Mouse (Mus musculus) midbrain, embryonic 11.5 days (tissue): ENCODE data around the gene Poln. TPM values are rescaled to one million over a fixed set of nuclear protein-coding genes. Genes with fewer than 3 reads are reported as not detected.

Experiments
- ATAC-seq: fragments of 200-750 bp; cut with Nextera tagmentation; 2 replicates; pipeline ENCODE4 v1.8.0; 2017; ENCODE audit warnings: moderate TSS enrichment, moderate library complexity; ENCODE audit not compliant: low FRiP score
- DNase-seq: peaks from one replicate; pipeline ENCODE4 v3.0.0; 2015; ENCODE audit warnings: low spot score; ENCODE audit errors: missing footprints
- H3K27ac ChIP-seq: fragments of 300-500 bp; sonication (generic); 2 replicates; pipeline ENCODE4 v1.5.1; 2014; ENCODE audit warnings: low read depth, low read length
- H3K27me3 ChIP-seq: fragments of 300-500 bp; sonication (generic); 2 replicates; pipeline ENCODE4 v1.6.1; 2014; ENCODE audit warnings: mild to moderate bottlenecking, low read length, moderate library complexity, mixed read lengths; ENCODE audit not compliant: control insufficient read depth, insufficient read depth
- H3K36me3 ChIP-seq: fragments of 300-500 bp; sonication (generic); 2 replicates; pipeline ENCODE4 v1.6.1; 2014; ENCODE audit warnings: mild to moderate bottlenecking, low read length, moderate library complexity, mixed read lengths; ENCODE audit not compliant: control insufficient read depth, insufficient read depth
- H3K4me1 ChIP-seq: fragments of 300-500 bp; sonication (generic); 2 replicates; pipeline ENCODE4 v1.6.1; 2014; ENCODE audit warnings: low read length; ENCODE audit not compliant: control insufficient read depth, insufficient read depth
- H3K4me2 ChIP-seq: fragments of 300-500 bp; sonication (generic); 2 replicates; pipeline ENCODE4 v1.6.1; 2014; ENCODE audit warnings: mild to moderate bottlenecking, moderate library complexity
- H3K4me3 ChIP-seq: fragments of 300-500 bp; sonication (generic); 2 replicates; pipeline ENCODE4 v1.5.1; 2014; ENCODE audit warnings: low read depth, low read length
- H3K9ac ChIP-seq: fragments of 300-500 bp; sonication (generic); 2 replicates; pipeline ENCODE4 v1.6.1; 2014; ENCODE audit warnings: low read length
- H3K9me3 ChIP-seq: fragments of 300-500 bp; sonication (generic); 2 replicates; pipeline ENCODE4 v1.6.1; 2016; ENCODE audit warnings: low read length; ENCODE audit not compliant: control insufficient read depth
- WGBS: fragments of 180-500 bp; shearing (Covaris S2); extraction: QIAGEN DNeasy Blood & Tissue Kit; methylation state at CpG from one replicate; pipeline ENCODE4 v1.1.7; 2014; 5-methylcytosine and 5-hydroxymethylcytosine counted together
- polyA plus RNA-seq: library from polyadenylated mRNA; unstranded; fragments of >200 nt; fragmentation: Nextera tagmentation; extraction: Ambion mirVana; gene quantifications from 2 replicates; pipeline ENCODE4 v1.2.1, GENCODE M21; 2014

The Poln gene
- polyA plus RNA-seq: 0.40 and 1.5 TPM in 2 replicates

DNA sequence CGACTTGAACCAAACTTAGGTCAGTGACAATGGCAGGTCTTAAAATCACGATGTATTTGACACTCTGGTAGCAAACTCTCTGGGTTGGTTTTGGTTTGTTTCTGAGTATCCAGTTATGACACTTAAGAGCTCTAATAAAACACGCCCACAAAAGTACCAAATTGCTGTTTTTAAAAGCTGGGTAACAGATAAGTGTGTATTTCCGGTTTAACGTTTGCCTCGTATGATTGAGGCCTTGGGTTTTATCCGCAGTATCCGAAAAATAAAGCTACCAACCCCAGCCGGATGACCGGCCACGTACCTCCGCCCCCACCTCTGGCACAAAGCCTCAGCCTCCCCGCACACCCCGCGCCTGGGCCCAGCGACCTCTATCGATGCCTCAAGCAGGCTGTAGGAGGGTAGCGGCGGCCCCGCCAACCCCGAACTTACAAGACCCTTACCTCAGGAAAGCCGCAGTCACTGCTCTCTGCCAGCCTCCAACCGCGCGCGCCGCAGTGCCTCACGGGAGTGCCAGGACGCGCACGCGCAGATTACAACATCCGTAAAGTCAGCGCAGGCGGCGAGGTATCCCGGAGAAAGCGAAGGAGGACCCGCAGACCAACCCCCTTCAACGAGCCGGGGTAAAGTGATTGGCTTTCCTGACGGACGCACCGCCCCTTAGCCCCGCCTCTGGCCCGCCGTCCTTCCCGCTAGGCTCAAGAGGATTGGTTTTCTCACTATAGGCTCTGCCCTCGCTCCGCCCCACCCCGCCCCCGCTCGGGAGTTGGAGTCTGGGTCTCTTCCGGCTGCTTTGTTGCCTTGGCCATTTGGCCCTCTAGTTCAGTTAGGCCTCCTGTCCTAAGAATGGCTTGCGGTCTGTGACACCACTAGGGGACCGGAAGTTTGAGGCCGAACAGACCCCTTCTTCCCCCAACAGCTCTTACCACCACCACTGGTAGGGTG, at the start of gene Poln, which contains the start of gene Haus3:
Poln (minus strand) TSS at position 499 of the 942 bp plus-strand sequence.
Haus3 (minus strand) TSS at position 578 of the 942 bp plus-strand sequence.
- no peaks in the 10 kb centered on the region for H3K9me3 ChIP-seq
- H3K27ac ChIP-seq: peak within 1 kb of the TSS; percentile 75
- H3K4me1 ChIP-seq: peaks cover 7% of the 10 kb centered on the region; the same call in 1 of the 2 replicates
- under 1% methylated on average over 57 of the region's 57 CpGs for WGBS
- DNase-seq: peak; percentile 100
- peak; percentile 100 for ATAC-seq
- no peaks in the 10 kb centered on the region for H3K36me3 ChIP-seq
- peak within 1 kb of the TSS; percentile 71 for H3K4me3 ChIP-seq
- H3K27me3 ChIP-seq: no peaks in the 10 kb centered on the region
- peak within 1 kb of the TSS; percentile 69 for H3K4me2 ChIP-seq
- H3K9ac ChIP-seq: peak within 1 kb of the TSS; percentile 85

DNA sequence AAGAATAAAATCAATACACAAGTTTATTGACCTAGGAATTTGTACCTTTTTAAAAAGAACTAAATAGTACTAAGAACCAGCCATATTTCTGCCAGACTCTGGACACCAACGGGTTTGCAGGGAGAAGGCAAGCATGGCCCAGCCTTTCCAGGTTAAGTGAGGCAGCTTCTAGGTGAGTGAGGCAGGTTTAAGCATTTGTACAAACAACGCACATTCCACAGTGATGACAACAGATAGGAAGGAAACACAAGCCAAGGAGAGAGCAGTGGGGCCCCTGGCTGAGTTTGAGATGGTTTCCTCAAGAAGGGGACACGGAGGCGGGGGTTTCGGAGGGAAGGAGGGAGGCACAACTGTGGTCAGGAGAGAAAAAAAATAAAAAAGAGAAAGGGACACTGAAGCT, 49.4 kb upstream of the Poln start:
- no peak overlapping the region for H3K4me2 ChIP-seq
- no peak overlapping the region for H3K4me3 ChIP-seq
- ATAC-seq (no peak), DNase-seq (no peak)
- no peaks in the 10 kb centered on the region for H3K4me1 ChIP-seq
- no peak overlapping the region for H3K27ac ChIP-seq
- H3K9me3 ChIP-seq: no peaks in the 10 kb centered on the region
- WGBS: 78% methylated on average over 5 of the region's 5 CpGs
- H3K9ac ChIP-seq: no peak overlapping the region
- no peaks in the 10 kb centered on the region for H3K36me3 ChIP-seq
- H3K27me3 ChIP-seq: no peaks in the 10 kb centered on the region

DNA sequence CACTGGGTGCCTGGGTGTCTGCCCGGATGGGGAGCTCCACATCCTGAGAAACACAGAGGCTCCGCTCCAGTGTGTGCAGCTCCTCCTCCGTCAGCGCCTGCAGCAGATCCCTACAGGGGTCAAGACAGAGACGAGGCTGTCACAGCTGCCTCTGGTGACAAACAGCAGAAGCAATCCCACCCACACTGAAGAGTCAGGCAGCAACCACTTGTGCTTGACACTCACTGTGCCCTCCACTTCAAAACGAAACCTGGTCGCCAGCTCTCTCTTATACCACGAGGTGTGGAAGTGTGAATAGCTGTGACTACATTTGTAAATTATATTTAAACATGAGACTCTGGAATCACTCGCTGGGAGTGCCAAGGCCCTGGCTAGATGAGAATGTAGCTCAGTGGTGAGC, 48.5 kb upstream of the Poln start:
- ATAC-seq (no peak), DNase-seq (no peak)
- Histone ChIP-seq H3K9me3 (no peaks in the 10 kb centered on the region), H3K4me2 (no peak overlapping the region), H3K36me3 (no peaks in the 10 kb centered on the region), H3K4me3 (no peak overlapping the region), H3K27ac (no peak overlapping the region), H3K4me1 (no peaks in the 10 kb centered on the region), H3K9ac (no peak overlapping the region), H3K27me3 (no peaks in the 10 kb centered on the region)
- WGBS: 71% methylated on average over 9 of the region's 9 CpGs

DNA sequence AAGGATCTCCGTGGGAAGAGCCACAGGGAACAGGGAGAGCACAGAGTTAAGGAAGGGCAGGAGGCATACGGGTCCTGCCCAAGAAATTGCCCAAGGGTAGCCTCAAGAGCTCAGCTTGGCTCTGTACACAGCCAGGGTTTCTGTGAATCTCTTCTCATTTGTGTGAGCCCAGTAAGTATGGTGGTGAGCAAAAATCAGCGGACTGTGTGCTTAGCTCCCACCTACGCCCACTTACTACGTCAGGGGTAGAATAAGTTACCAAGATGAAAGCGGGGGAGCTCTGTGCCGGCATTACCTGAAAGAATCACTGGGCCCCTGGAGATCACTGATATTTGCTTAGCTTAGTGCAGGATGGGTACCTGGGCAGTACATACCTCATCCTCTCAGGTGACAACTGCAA, 46.8 kb upstream of the Poln start:
- WGBS: 83% methylated on average over 7 of the region's 7 CpGs
- no peak for ATAC-seq

DNA sequence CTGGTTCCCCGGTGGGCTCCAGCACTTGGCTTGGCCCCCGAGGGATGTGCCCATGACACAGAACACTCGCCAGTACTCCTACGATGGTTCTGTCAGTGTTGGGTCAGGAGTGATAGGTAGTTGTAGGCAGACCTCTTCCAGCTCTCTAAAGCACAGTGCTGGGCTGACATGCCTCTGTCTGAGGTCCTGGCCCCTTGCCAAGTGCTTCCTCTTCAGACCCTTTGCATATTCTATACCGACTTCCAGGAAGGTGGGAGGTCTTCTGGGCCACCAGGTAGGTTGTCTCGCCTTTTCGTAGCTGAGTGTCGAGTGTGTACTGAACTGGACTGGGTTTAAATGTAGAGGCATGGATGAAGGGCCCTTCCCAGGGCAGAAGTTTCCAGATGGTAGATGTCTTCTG, 44.4 kb upstream of the Poln start:
- no peaks in the 10 kb centered on the region for H3K27me3 ChIP-seq
- no peaks in the 10 kb centered on the region for H3K36me3 ChIP-seq
- no peaks in the 10 kb centered on the region for H3K9me3 ChIP-seq
- H3K4me3 ChIP-seq: no peak overlapping the region
- no peak overlapping the region for H3K27ac ChIP-seq
- no peak overlapping the region for H3K4me2 ChIP-seq
- ATAC-seq: no peak
- 79% methylated on average over 8 of the region's 8 CpGs for WGBS
- no peak for DNase-seq
- no peaks in the 10 kb centered on the region for H3K4me1 ChIP-seq
- H3K9ac ChIP-seq: no peak overlapping the region

More for the DNA sequence above, 46.8 kb upstream of the Poln start:
- no peaks in the 10 kb centered on the region for H3K4me1 ChIP-seq
- H3K4me3 ChIP-seq: no peak overlapping the region
- no peak overlapping the region for H3K9ac ChIP-seq
- H3K9me3 ChIP-seq: no peaks in the 10 kb centered on the region
- H3K27me3 ChIP-seq: no peaks in the 10 kb centered on the region
- no peak for DNase-seq
- no peak overlapping the region for H3K27ac ChIP-seq
- H3K4me2 ChIP-seq: no peak overlapping the region
- no peaks in the 10 kb centered on the region for H3K36me3 ChIP-seq

DNA sequence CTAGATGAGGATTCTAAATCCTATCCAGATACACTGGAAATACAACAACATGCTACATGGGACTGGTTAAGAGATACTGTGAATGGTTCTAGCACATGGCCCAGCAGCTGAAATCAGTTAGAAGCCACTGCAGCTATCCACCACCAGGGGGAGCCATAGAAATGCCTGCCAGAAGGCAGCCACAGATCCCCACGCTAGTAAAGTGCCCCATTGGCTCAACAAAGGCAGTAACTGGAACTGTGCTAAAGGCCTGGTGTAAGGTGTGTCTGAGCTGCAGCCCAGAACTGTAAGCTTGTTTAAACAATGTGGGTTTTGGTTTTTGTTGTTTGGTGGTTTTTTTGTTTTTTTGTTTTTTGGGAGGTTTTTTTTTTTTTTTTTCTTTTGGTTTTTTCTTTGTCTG, 41.0 kb upstream of the Poln start:
- Histone ChIP-seq H3K36me3 (no peaks in the 10 kb centered on the region), H3K9me3 (no peaks in the 10 kb centered on the region), H3K4me1 (no peaks in the 10 kb centered on the region), H3K27me3 (no peaks in the 10 kb centered on the region), H3K4me2 (no peak overlapping the region), H3K27ac (no peak overlapping the region), H3K4me3 (no peak overlapping the region), H3K9ac (no peak overlapping the region)
- ATAC-seq (peak; percentile 76), DNase-seq (peak; percentile 92)
- WGBS: 0% methylated on average over 1 of the region's 1 CpGs

DNA sequence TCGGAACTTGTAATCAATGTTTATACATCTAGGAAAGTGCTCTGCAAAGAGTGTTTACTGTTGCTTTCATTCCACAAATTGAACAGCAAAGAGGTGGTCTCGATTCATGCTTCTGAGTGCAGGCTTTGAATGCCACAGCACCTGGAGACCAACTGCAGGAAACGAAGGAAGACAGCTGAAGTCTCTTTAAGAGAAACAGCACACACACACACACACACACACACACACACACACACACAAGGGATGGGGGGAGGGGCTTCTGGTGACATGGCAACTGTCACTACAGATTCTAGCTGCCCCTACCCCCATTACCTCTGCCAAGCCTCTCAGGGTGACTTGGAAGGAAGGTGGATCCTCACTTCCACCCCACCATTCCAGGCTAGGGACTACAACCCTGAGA, 38.3 kb upstream of the Poln start:
- Histone ChIP-seq H3K4me1 (no peaks in the 10 kb centered on the region), H3K27me3 (no peaks in the 10 kb centered on the region), H3K27ac (no peak overlapping the region), H3K36me3 (no peaks in the 10 kb centered on the region), H3K9ac (no peak overlapping the region), H3K9me3 (no peaks in the 10 kb centered on the region), H3K4me2 (no peak overlapping the region), H3K4me3 (no peak overlapping the region)
- ATAC-seq: no peak
- DNase-seq: no peak
- 68% methylated on average over 3 of the region's 3 CpGs for WGBS

DNA sequence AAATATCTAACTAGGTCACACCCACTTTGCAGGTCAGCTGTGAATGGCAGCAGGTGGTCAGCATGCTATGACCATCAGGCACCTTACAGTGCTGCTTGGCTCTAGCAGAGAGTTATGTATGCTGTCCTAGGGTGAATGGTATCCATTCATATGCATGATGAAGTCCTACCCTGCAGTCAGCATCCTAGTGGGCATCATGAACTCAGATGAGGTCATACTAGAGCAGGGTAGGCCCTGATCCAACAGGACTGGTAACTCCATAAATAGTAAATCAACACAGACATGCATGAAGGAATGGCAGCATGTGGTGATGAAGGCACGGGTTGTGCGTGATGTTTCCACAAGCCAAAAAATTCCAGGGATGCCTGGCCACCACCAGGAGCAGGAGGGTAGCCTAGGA, 36.5 kb upstream of the Poln start:
- DNase-seq: no peak

DNA sequence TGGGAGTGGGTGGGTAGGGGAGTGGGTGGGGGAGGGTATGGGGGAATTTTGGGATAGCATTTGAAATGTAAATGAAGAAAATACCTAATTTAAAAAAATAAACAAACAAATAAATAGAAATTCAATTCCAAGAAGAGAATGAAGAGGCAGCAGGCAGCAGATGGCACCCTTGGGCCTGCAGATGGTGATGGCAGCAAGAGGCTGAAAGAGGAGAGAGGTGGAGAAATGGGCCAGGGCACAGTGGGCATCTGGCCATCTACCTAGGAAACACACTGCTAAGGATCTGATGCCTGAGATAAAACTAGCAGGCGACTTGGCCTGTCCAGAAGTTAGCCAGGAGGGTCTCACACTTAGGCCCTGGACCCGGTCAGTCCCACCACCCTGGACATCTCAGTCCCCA, 35.7 kb upstream of the Poln start:
- Histone ChIP-seq H3K4me1 (no peaks in the 10 kb centered on the region), H3K4me3 (no peak overlapping the region), H3K27ac (no peak overlapping the region), H3K9ac (no peak overlapping the region), H3K27me3 (no peaks in the 10 kb centered on the region), H3K4me2 (no peak overlapping the region), H3K36me3 (no peaks in the 10 kb centered on the region), H3K9me3 (no peaks in the 10 kb centered on the region)
- DNase-seq (no peak), ATAC-seq (no peak)
- 90% methylated on average over 2 of the region's 2 CpGs for WGBS

More for the DNA sequence above, 36.5 kb upstream of the Poln start:
- no peak overlapping the region for H3K4me2 ChIP-seq
- no peak overlapping the region for H3K27ac ChIP-seq
- no peaks in the 10 kb centered on the region for H3K36me3 ChIP-seq
- H3K9me3 ChIP-seq: no peaks in the 10 kb centered on the region
- 76% methylated on average over 2 of the region's 2 CpGs for WGBS
- H3K27me3 ChIP-seq: no peaks in the 10 kb centered on the region
- no peak for ATAC-seq
- H3K4me3 ChIP-seq: no peak overlapping the region
- no peaks in the 10 kb centered on the region for H3K4me1 ChIP-seq
- no peak overlapping the region for H3K9ac ChIP-seq
